In genomic region chrX:150510631-150511030, GRCm38 (mm10) we compare ENCODE assay signal across 9 mouse cellular contexts. TPM values are rescaled to one million over a fixed set of nuclear protein-coding genes. Genes with fewer than 3 reads are reported as not detected.
DNase-seq lines count a peak whose midpoint lies in the region; ATAC-seq and TF ChIP-seq lines count a peak whose summit lies in the region.
"Had no signal": no experiment of that assay in that cellular context is flagged by ENCODE, and none has a peak within 500 bp of the region (broad histone marks: within the 10 kb centered on the region; RNA-seq: fewer than 3 reads in every experiment).

No protein-coding gene starts in this region.

- intact Hi-C loops in heart, postnatal 10 days (cut with DNase I): loop anchor here (5.0 kb wide), 4 partner anchors 147 to 1637 kb away; partner anchors contain the start of gene Tro

- H3K36me3 ChIP-seq in kidney, postnatal 0 days (ENCODE audit: insufficient read depth, low read length): no peaks in the 10 kb centered on the region
- no peaks in the 10 kb centered on the region for H3K36me3 ChIP-seq in kidney, embryonic 14.5 days (ENCODE audit: control insufficient read depth, insufficient read depth, low read length)
- no peaks in the 10 kb centered on the region for H3K36me3 ChIP-seq in E14TG2a.4 (ENCODE audit: insufficient read depth, low read length)
- H3K36me3 ChIP-seq in midbrain, embryonic 16.5 days (ENCODE audit: control insufficient read depth, insufficient read depth, low read length): no peaks in the 10 kb centered on the region
- H3K36me3 ChIP-seq in forebrain, embryonic 16.5 days (ENCODE audit: control insufficient read depth, insufficient read depth): no peaks in the 10 kb centered on the region
- H3K36me3 ChIP-seq: embryonic facial prominence, embryonic 15.5 days; limb, embryonic 12.5 days had no signal

- ATAC-seq in kidney, postnatal 0 days (replicated peaks; ENCODE audit: low FRiP score, low read depth): no peak
- no peak for ATAC-seq in kidney, embryonic 14.5 days (ENCODE audit: low FRiP score, low TSS enrichment)
- ATAC-seq in midbrain, embryonic 16.5 days: peak; percentile 37; the same call in 1 of the 2 replicates
- ATAC-seq in forebrain, embryonic 16.5 days: no peak

- no peak overlapping the region for H3K27ac ChIP-seq in kidney, postnatal 0 days
- no peak overlapping the region for H3K27ac ChIP-seq in kidney, embryonic 14.5 days (ENCODE audit: low read depth, low read length)
- H3K27ac ChIP-seq in midbrain, embryonic 16.5 days (ENCODE audit: low read length): no peak overlapping the region
- no peak overlapping the region for H3K27ac ChIP-seq in forebrain, embryonic 16.5 days (ENCODE audit: low read length)
- H3K27ac ChIP-seq: embryonic facial prominence, embryonic 15.5 days had no signal

- TF ChIP-seq CTCF in kidney, postnatal 0 days (IDR thresholded peaks at IDR 0.05; ENCODE audit: low read depth): peak; percentile 77
- TF ChIP-seq CTCF in E14TG2a.4 (conservative IDR thresholded peaks at IDR 0.05; ENCODE audit: low read length): peak; percentile 40

- peak; percentile 72 for DNase-seq in kidney, postnatal 0 days (ENCODE audit: low spot score)
- peak; percentile 50 for DNase-seq in ZHBTc4 (ENCODE audit: low read depth, low spot score)
- DNase-seq in heart, postnatal 10 days: peak; percentile 49 to 62

- no peaks in the 10 kb centered on the region for H3K27me3 ChIP-seq in kidney, postnatal 0 days (ENCODE audit: insufficient read depth, low read length)
- no peaks in the 10 kb centered on the region for H3K27me3 ChIP-seq in kidney, embryonic 14.5 days (ENCODE audit: control insufficient read depth, insufficient read depth, low read length)
- no peaks in the 10 kb centered on the region for H3K27me3 ChIP-seq in E14TG2a.4 (ENCODE audit: insufficient read depth, low read length)
- no peaks in the 10 kb centered on the region for H3K27me3 ChIP-seq in midbrain, embryonic 16.5 days (ENCODE audit: control insufficient read depth, insufficient read depth, low read depth, low read length)
- no peaks in the 10 kb centered on the region for H3K27me3 ChIP-seq in forebrain, embryonic 16.5 days (replicated peaks; ENCODE audit: control insufficient read depth, insufficient read depth, low read length)
- H3K27me3 ChIP-seq: embryonic facial prominence, embryonic 15.5 days had no signal

- H3K4me3 ChIP-seq in kidney, postnatal 0 days (replicated peaks; ENCODE audit: low read depth, low read length): no peak overlapping the region
- no peak overlapping the region for H3K4me3 ChIP-seq in kidney, embryonic 14.5 days (ENCODE audit: low read length)
- no peak overlapping the region for H3K4me3 ChIP-seq in E14TG2a.4 (replicated peaks; ENCODE audit: low read length)
- H3K4me3 ChIP-seq in midbrain, embryonic 16.5 days (ENCODE audit: low read depth, low read length): no peak overlapping the region
- no peak overlapping the region for H3K4me3 ChIP-seq in forebrain, embryonic 16.5 days (replicated peaks; ENCODE audit: low read length)
- H3K4me3 ChIP-seq: embryonic facial prominence, embryonic 15.5 days; limb, embryonic 12.5 days had no signal

- H3K9ac ChIP-seq in kidney, postnatal 0 days (ENCODE audit: low read depth, low read length): no peak overlapping the region
- H3K9ac ChIP-seq in kidney, embryonic 14.5 days (ENCODE audit: low read depth, low read length): no peak overlapping the region
- no peak overlapping the region for H3K9ac ChIP-seq in midbrain, embryonic 16.5 days (ENCODE audit: low read depth, low read length)
- no peak overlapping the region for H3K9ac ChIP-seq in forebrain, embryonic 16.5 days (replicated peaks; ENCODE audit: low read depth, low read length)
- H3K9ac ChIP-seq: embryonic facial prominence, embryonic 15.5 days; limb, embryonic 12.5 days had no signal

- no peaks in the 10 kb centered on the region for H3K4me1 ChIP-seq in kidney, postnatal 0 days (replicated peaks; ENCODE audit: insufficient read depth, low read length)
- no peaks in the 10 kb centered on the region for H3K4me1 ChIP-seq in kidney, embryonic 14.5 days (ENCODE audit: control insufficient read depth, insufficient read depth, low read length)
- no peaks in the 10 kb centered on the region for H3K4me1 ChIP-seq in E14TG2a.4 (replicated peaks; ENCODE audit: low read depth, low read length)
- H3K4me1 ChIP-seq in midbrain, embryonic 16.5 days (ENCODE audit: control insufficient read depth, insufficient read depth, low read length): peaks cover 7% of the 10 kb centered on the region
- H3K4me1 ChIP-seq in forebrain, embryonic 16.5 days (replicated peaks; ENCODE audit: control insufficient read depth, insufficient read depth, low read length): no peaks in the 10 kb centered on the region
- H3K4me1 ChIP-seq: embryonic facial prominence, embryonic 15.5 days; limb, embryonic 12.5 days had no signal

- H3K4me2 ChIP-seq in kidney, postnatal 0 days (ENCODE audit: low read length): no peak overlapping the region
- no peak overlapping the region for H3K4me2 ChIP-seq in kidney, embryonic 14.5 days (replicated peaks; ENCODE audit: low read depth, low read length)
- H3K4me2 ChIP-seq in midbrain, embryonic 16.5 days (ENCODE audit: low read length): no peak overlapping the region
- H3K4me2 ChIP-seq in forebrain, embryonic 16.5 days (ENCODE audit: low read length): no peak overlapping the region
- H3K4me2 ChIP-seq: embryonic facial prominence, embryonic 15.5 days; limb, embryonic 12.5 days had no signal

- no peaks in the 10 kb centered on the region for H3K9me3 ChIP-seq in kidney, postnatal 0 days (replicated peaks; ENCODE audit: low read length)
- H3K9me3 ChIP-seq in kidney, embryonic 14.5 days (ENCODE audit: control insufficient read depth, low read length): no peaks in the 10 kb centered on the region
- H3K9me3 ChIP-seq in E14TG2a.4 (ENCODE audit: low read length): no peaks in the 10 kb centered on the region
- H3K9me3 ChIP-seq in midbrain, embryonic 16.5 days (replicated peaks; ENCODE audit: control insufficient read depth, low read length, poor library complexity, severe bottlenecking): no peaks in the 10 kb centered on the region
- H3K9me3 ChIP-seq in forebrain, embryonic 16.5 days (ENCODE audit: control insufficient read depth, low read length): no peaks in the 10 kb centered on the region
- H3K9me3 ChIP-seq: embryonic facial prominence, embryonic 15.5 days; limb, embryonic 12.5 days had no signal

- WGBS in kidney, postnatal 0 days: 54% methylated on average over 4 of the region's 4 CpGs
- WGBS in kidney, embryonic 14.5 days: 51% methylated on average over 4 of the region's 4 CpGs
- WGBS in midbrain, embryonic 16.5 days: 43% methylated on average over 4 of the region's 4 CpGs
- WGBS in forebrain, embryonic 16.5 days: 49% methylated on average over 4 of the region's 4 CpGs

RNA-seq across cellular contexts. Expression of gene Alas2, which starts 36.5 kb away (rescaled TPM):
- polyA plus RNA-seq in kidney, postnatal 0 days (2015; fragmentation: Nextera tagmentation; extraction: Ambion mirVana): 12.6 and 12.7 TPM in 2 replicates
- polyA plus RNA-seq in kidney, embryonic 14.5 days (2014; fragmentation: Nextera tagmentation; extraction: Ambion mirVana): 21.0 and 33.3 TPM in 2 replicates
- 100 to 1,000 TPM in 1 of 2 experiments, 10 to 100 TPM in 1; 69.5 to 152 TPM for total RNA-seq in heart, postnatal 10 days (2021)
- polyA plus RNA-seq in midbrain, embryonic 16.5 days (2015; fragmentation: Nextera tagmentation; extraction: Ambion mirVana): 45.9 and 46.1 TPM in 2 replicates
- 39.4 and 51.5 TPM in 2 replicates for polyA plus RNA-seq in forebrain, embryonic 16.5 days (2015; fragmentation: Nextera tagmentation; extraction: Ambion mirVana)

RNA-seq across cellular contexts. Expression of gene Tmem29, which starts 51.7 kb away (rescaled TPM):
- 35.9 and 39.0 TPM in 2 replicates for polyA plus RNA-seq in kidney, postnatal 0 days (2015; fragmentation: Nextera tagmentation; extraction: Ambion mirVana)
- 42.7 and 61.0 TPM in 2 replicates for polyA plus RNA-seq in kidney, embryonic 14.5 days (2014; fragmentation: Nextera tagmentation; extraction: Ambion mirVana)
- 1 to 10 TPM; 6.2 to 7.8 TPM for total RNA-seq in heart, postnatal 10 days (2021)
- 72.3 and 78.0 TPM in 2 replicates for polyA plus RNA-seq in midbrain, embryonic 16.5 days (2015; fragmentation: Nextera tagmentation; extraction: Ambion mirVana)
- 51.9 and 54.2 TPM in 2 replicates for polyA plus RNA-seq in forebrain, embryonic 16.5 days (2015; fragmentation: Nextera tagmentation; extraction: Ambion mirVana)
